Mouse (Mus musculus): ENCODE results near the gene Gli3.

- TF ChIP-seq CTCF (IDR thresholded peaks at IDR 0.05; ENCODE audit: control insufficient read depth, insufficient read depth, insufficient read length) (no peak), USF1 (IDR thresholded peaks at IDR 0.05; ENCODE audit: low read depth) (no peak), MAX (IDR thresholded peaks at IDR 0.05) (no peak)
Measured at GRCm38 (mm10) chr13:15524208-15524607, 61.2 kb downstream of the Gli3 start.
